Mouse (Mus musculus) c-Kit-positive CD71-negative TER-119-negative erythroid progenitor cells, embryonic 14.5 days (primary cell): ENCODE results near the gene Rgl2.
"Not testable (repeated sequence)": the region's sequence is repeated elsewhere in the genome, so short reads cannot be mapped to it uniquely, and the experiment has no call there.

ENCODE experiments used
- DNase-seq: peaks from one replicate; pipeline ENCODE4 v3.0.0-alpha.2; 2013; ENCODE audit warnings: low read depth

Rgl2 gene

DNA sequence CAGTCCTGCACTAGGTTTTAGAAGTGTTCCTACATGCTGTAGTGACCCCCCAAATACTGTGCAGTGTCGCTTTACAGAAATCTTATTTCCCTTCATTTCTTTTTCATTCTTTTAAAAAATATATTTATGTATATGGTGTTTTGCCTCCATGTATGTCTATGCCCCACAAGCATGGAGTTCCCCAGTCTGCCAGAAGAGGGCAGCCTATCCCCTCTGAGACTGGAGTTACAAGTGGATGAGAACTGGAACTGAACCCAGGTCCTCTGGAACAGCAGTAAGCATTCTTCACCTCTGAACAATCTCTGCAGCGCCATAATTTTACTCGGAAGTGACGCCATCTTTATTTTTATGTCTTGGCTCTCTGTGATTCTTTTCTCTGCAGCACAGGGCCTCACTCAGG lies 40.1 kb downstream of the Rgl2 start:
- DNase-seq = no peak

GRCm38 (mm10) chr17:33972691-33973090 lies 43.3 kb downstream of the Rgl2 start:
- DNase-seq = no peak

- DNase-seq = no peak
These were observed 44.2 kb downstream of the Rgl2 start for GRCm38 (mm10) chr17:33973572-33973971.

DNA sequence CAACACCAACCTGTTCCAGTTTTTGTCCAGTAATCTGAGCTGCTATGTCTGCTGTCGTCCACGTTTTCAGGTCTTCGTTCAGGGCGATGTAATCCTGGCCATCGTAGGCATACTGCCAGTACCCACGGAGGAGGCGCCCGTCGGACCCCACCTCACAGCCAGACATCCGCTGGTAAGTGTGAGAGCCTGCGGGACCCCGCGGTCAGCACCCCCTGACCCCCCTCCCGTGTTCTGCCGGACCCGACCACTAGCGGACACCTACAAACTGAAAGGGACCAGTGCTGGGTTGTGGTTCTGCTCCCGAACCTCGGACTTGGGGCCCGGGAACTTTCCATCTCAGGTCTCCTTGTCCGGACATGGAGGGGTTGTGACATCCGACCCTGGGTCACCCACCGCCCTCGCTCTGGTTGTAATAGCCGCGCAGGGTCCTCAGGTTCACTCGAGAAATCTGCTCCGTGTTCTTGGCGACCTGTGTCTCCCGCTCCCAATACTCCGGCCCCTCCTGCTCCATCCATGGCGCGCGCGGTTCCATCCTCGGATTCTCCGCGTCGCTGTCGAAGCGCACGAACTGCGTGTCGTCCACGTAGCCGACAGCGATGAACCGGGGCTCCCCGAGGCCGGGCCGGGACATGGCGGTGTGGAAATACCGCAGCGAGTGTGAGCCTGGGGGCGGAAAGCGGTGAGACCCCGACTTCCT lies 48.7 kb downstream of the Rgl2 start:
- DNase-seq = no peak

DNA sequence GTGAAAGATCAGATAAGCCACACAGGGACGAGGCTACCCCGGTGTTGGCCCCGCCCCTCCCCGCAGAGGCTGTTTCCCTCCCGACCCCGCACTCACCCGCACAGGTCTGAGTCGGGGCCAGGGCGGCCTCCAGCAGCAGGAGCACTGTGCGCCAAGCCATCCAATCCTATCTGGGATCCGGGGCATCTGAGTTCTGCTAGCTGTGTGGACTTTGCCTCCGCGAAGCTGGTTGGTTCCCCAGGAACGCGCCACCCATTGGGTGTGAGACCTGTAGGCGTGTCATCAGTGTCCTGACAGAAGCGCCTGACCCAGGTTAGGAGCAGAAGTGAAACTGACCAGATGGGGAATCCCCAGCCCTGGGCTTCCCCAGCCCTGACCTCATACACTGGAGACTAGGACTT lies 49.3 kb downstream of the Rgl2 start:
- peak; percentile 70 for DNase-seq

DNA sequence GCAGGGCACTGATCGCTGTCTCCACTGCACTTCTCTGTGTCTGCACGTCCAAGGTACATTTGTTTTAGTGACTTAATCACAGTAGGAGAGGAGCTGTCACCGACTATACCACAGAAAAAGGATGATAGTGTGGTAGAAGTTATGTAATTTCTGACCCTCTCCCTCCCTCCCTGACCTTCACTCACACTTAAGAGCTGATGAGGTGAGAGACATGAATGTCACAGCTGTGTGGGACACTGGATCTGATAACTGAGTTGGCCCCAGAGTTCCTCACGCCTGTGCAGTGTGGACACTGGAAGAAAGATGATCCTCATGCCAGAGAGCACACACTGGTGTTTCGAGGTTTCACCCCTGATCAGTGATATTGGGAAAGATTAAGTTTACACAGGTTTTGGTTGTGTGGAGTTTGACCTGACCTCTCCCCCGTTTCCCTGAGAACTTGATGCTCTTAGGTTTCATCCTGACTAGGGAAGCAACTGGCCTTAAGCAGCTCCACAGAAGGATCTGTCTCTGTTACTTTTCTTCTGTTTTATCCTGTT lies 50.2 kb downstream of the Rgl2 start:
- no peak for DNase-seq

DNA sequence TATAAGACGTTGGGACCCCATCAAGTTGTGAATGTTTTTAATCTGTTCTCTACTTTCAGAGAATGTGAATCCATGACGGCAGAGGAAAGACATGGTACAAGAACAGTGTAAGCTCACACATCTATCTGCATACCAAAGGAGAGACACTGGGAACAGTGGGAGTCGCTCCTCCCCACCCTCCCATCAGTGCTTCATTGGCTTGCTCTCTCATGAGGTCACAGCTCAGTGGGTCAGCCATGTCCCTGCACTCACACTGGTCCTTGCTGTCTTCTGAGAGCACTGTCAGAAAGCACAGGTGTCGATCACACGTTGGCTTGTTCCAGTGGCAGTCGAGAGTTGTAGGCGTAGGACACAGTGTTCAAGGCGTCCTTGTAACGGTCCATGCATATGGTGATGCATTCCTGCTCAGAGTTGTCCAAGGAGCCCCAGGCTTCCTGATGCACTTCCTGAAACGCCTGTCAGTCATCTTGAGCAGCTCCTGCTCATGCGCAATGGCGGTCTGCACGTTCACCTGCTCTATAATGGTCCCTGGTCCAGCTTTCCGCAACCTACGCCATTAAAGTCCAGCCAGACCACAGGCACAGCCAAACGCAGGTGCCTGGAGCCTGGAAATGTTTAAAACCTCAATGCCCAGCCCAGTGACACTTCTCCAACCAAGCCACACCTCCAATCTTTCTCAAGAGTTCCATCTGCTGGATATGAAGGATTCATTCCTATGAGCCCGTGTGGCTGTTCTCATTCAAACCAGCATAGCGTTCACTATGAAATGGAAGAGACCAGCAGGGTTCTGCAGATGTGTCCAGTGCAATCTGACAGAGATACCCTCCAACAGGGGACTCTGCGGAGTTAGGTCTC lies 51.1 kb downstream of the Rgl2 start:
- DNase-seq = no peak

DNA sequence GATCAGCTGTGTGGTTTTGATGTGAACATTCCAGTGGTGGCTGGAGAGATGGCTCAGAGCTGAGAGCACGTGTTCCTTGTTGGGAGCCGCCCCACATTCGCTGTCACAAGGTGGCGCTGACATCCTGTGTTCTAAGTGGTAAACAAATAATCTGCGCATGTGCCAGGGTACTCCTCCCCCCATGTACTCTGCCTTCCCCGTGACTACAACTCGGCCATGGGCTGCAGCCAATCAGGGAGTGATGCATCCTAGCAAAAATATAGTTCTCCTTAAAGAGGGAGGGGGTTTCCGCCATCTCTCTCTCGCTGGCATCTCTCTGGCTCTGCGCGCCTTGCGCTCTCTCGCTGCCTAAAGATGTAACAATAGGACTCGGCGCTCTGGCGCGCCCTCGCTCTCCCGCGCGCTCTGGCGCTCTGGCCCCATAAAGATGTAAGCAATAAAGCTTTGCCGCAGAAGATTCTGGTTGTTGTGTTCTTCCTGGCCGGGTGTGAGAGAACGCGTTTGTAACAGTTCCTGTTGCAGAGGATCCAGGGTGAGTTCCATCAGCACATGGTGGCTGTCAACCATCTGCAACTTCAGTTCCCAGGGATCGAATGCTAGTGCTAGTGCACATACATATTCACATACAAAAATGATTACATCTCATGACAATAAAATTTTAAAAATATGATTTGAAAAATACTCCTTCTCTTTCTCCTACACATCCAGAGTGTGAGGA lies 52.0 kb downstream of the Rgl2 start:
- not testable (repeated sequence) for DNase-seq

GRCm38 (mm10) chr17:33982136-33982535 lies 52.8 kb downstream of the Rgl2 start:
- not testable (repeated sequence) for DNase-seq
